Mouse (Mus musculus): ENCODE results near the gene Cux1.

The Cux1 gene

DNA sequence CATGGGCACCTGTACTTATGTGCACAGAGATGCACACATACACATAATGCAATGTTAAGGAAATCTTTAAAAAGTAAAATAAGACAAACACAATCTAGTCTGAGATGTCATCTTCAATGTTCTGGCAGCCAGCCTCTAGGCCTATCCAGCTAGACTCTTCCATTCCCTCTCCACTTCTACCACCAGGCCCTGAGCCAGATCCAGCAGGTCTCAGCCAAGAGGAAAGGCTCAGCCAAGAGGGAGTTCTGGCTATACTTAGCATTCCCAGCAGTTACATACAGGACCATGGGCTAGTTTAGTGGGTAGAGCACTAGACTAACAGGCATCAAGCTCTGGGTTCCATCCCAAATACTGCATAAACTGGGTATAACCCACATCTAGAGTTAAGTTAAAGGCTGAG lies 26.3 kb downstream of the Cux1 start:
- CTCF ChIA-PET: no interaction called here

DNA sequence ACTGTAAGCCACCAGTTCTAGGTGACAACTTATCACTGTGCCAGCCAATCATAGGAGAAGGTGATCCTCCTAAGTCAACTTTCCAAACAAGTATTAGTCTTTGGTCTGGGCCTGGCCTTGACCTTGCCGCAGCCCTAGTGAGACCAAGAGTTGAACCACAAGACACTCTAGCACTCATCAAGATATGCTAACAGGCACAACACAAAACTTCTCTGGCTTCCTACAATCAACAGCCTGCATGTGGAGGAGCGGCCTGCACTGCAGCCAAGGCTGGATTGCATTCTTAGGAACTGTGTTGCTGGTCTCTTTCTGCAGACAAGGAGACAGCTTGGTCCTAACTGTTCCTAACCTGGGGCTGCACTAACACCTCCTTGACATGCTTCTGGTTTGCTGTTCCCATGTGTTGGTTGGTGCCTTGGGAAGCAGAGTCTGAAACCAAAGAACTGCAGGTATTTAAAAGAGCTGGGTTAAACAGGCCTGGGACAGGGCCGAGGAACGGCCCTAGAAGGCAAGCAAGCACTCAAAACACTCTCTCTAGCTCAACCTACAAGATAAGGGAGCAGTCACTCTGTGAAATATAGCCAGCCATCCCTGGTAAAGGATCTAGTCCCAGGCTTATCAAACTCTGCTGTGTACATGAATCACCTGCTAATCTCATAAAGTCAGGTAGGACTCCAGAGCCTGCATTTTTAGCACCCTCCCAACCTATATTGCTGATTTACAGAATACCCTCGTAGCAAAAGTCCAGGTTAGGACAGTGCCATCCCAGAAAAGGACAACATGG lies 27.0 kb downstream of the Cux1 start:
- CTCF ChIA-PET: no interaction called here

DNA sequence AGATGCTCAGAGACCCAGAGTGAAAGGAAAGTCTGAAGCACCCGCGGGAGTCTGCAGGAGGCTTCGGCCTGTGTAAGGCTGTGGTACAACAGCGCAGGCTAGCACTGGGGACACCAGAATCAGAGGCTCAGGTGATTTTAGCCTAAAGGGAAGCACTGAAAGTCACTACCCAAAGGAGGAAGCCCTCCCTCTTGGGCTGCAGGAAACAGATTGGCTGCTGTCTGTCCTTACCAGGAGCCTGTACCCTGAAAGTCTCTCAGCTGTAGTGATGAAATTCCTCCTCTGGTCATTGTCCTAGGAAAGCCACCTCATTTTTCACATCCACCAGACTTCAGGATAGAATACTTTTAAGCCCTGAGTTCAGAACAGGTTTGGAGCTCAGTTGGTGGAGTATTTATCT lies 30.5 kb downstream of the Cux1 start:
- CTCF ChIA-PET: no interaction called here

DNA sequence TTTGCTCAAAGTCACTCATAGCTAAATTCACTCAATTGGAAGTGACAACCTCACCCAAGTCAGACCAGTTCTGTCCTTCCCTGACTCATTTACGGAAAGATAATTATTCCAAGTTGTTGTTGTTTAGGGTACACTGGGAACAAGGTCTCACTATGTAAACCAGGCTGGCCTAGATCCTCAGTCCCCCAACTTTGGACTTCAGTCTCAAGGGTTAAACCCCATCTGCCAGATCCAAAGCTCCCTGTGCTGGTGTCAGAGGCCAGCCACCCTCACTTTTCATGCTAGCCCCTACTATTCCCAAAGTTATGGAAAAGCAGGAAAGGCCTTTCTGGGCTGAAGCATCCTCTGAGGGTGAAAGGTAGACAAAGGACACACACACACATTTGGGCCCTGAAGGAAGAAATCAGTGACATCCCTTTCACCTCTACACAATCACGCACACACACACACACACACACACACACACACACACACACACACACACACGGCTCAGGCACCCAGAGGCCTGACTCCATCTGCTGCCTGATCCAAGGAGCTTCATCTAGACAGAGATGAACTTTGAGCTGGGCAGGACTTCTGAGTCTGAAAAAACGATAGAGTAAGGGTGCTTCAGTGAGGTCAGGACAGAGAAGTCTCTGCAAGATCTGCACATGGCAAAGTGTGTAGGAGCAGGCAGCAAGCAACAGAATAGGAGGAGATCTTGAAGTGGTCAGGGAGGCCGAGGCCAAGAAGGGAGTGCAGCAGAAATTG lies 31.1 kb downstream of the Cux1 start:
- CTCF ChIA-PET: interaction anchor here (0.6 kb wide), 1 partner anchor 93 kb away, joined by 7 read pairs; no protein-coding TSS in a partner anchor

DNA sequence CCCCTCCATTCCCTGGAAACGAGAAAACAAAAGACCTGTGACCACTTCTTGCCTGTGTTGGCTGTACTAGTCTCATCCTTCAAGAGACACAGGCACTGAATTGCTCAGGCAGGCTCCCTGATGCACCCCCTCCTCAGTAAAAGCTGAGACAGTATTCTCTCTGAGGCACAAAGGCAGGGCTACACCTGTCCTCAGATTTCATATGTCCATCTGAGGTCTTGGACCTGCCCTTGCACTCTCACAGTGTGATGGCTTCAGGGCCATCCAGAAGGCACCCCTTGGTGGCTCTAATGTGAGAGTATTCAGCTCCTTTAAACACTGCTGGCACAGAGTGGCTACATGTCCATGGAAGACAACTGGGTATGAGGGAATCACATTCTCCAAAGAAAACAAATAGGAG lies 32.1 kb downstream of the Cux1 start:
- CTCF ChIA-PET: no interaction called here

DNA sequence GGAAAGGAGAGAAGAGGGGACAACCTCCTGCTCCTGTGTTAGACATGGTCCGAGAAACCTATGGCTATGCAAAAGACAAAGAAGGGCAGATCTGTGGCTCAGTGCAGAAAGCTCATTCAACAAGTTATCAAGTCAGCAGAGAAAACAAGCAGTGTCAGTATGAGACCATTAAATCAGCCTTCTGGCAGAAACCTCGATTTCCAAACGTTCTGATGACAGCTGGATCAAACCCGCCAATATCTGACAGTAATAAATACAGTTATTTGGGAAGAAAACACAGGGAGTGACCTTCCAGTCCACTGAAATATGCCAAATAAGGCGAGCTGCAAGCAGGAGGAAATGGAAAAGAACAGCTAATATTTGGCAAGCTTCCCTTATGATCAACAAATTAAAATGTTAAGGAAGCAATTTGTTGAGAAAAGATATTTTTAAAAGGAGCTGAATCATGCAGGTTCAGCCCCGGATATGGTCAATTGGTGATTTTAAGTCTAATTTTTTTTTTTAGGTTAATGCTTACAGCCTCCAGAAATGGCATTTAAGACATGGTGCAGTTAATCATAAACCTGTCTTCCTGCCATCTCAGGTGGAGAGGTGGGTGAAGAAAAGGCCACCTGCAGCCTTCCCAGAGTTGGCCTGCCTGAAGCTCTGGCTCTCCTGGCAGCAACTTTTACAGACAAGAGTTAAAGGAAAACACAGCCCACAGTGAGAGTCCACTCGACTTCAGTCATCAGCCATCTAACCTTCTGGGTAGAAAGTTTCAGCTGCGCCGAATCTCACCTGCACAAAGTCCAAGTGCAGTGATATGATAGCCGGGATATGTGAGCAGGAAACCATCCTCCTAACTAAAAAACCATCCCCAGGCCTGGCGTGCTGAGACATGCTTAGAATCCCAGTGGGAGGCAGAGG lies 33.7 kb downstream of the Cux1 start:
- CTCF ChIA-PET: no interaction called here

DNA sequence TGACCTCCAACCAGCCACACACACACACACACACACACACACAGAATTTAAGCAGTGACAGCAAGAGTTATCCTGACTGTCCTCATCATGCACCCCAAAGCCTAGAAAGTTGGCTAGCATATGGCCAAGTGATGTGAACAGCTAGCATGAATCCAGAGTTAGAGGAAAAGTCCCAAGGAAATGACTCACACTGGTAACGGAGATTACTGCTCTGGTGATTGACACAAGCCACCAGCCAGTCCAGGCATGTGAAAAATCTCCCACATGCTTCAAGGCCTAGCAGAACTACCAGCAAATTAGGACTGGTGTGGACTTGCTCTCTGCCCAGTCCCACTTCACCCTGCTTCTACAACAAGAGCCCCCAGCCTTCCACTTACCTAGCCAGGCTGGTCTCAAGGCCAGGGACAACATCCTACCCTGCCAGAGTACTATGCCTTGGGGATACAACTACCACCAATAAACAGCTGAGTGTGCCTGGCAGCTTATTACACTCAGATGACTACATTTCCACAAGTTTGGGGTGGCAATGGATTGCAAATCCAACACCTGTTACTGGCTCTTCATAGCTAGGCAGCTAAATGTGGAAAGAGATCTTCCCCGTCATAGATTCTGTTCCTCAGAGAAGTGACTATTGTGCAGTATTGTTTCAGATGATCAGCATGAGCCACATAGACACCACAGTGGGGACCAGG lies 35.5 kb downstream of the Cux1 start:
- CTCF ChIA-PET: interaction anchor here (0.6 kb wide), 1 partner anchor 17 kb away, joined by 4 read pairs; no protein-coding TSS in a partner anchor

DNA sequence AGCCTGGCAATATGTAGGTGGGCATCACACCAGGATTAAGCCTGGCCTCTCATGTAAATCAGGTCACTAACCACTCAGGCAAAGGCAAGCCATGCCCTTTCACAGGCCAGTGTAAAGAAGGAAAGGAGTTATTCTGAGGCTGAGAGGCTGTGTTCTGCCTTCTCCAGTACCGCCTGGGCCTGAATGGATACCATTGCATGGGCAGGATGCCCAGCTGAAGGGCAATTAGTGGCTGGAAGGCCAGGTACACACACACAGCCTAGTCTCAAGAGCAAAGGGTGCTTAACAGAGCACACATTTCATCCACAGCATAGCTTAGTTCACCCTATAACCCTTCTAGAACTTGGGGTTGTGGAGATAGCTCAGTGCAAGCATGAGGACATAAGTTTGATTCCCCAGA lies 36.4 kb downstream of the Cux1 start:
- CTCF ChIA-PET: no interaction called here

DNA sequence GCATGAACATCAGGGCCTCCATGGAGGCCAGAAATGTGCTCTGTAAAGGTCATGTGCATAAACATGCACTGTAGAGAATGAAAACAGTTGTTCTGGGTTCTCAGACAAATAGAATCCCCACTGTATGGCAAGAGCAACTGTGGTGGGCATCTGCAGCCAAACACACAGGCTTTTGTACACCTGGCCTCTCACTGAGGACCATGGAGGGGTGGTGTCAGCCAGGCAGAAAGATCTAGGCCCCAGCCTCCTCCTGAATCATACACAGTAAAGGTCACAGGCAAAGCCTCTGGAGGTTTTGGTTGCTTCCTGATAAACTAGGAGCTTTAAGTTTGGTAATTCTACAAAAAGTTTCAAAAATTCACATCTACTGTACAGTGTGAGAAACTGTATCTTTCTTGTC lies 38.1 kb downstream of the Cux1 start:
- CTCF ChIA-PET: interaction anchor here (0.6 kb wide), 1 partner anchor 285 kb away, joined by 4 read pairs; no protein-coding TSS in a partner anchor

DNA sequence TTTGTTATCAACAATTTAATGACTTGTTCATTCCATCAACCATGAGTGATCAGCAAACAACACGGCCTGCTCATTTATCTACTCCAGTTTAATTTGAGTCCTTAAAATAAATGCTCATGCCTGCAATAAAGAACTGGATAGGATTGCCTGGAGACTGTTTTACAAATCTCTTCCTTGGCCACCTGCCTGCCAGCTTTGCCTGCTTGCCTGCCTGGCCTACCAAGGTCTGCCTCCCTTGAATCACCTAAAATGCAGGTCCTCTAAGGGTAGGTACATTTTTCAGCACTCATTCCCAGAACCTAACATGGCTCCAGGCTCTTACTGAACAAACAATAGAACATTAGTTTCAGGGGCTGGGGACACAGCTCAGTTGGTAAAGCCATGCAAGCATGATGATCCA lies 39.4 kb downstream of the Cux1 start:
- CTCF ChIA-PET: no interaction called here

DNA sequence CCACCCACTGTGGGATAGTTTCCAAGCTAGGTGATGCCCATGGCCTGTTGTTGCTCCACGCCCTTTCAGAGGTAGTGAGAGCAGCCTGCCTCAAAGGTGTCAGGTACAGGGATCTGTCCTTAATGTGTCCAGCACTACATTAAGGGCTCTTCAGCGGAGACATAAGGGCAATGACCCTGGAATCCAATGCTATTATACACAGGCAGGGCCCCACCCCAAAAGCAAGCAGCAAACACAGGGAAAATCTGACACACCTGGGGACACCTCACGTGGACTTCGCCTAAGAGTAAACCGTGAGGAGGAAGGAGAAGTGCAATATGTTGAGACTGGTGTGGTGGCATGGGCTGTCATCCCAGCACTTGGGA lies 40.8 kb downstream of the Cux1 start:
- CTCF ChIA-PET: no interaction called here

DNA sequence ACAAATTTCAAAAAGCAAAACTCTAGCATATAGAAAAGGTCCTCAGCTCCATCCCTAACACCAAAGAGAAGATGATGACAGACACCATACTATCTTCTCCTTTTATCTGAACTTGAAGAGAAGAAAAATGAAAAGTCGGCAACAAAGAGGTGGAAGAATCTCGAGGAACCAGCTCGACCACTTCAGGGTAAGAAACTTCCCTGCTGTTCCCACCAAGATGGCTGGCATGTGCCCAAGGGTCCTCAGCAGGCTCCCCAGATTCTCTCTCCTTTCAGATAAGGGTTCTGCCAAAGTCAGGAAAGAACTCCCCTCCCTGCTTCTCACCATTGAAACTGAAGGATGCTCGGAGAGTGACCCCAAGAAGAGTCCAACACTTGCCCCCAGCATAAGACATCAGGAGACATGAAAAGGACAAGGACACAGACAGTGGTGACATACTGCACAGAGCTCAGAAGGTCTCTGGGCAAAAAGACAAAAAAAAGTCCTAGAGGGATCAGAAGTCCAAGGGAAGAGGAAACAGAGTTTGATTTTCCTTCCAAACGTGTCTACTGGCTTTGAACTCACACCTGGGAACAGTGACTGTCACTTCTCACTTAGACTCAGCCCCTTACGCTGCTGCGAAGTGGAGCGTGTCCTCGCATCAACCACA lies 41.3 kb downstream of the Cux1 start:
- CTCF ChIA-PET: no interaction called here

DNA sequence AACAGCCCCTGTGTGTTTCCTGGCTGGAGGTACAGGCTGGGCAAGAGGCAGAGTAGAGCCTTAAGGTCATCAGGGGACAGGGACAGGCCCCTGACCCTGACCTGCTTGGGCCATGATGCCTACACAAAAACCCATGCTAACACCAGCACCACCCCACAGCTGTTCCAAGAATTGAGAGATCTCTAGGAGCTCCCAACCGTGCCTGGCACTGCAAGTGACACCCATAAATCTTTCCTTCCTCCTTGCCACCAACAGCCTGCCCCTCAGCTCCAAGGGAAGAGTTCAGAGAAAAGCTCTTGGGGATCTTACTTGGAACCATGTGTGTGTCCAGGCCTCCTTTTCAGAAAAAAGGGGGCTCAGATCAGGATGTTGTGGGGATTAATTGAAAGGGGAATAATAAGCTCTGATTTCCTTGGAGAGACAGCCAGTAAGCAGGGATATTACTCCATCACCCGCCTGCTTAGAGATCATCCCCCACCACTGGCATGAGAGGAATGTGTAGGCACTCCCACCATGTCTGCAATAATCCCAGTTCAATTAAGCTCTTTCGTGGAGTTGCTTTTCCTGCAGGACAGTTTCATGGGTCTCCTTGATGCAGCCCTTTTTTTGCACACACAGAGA lies 44.3 kb downstream of the Cux1 start:
- CTCF ChIA-PET: no interaction called here

DNA sequence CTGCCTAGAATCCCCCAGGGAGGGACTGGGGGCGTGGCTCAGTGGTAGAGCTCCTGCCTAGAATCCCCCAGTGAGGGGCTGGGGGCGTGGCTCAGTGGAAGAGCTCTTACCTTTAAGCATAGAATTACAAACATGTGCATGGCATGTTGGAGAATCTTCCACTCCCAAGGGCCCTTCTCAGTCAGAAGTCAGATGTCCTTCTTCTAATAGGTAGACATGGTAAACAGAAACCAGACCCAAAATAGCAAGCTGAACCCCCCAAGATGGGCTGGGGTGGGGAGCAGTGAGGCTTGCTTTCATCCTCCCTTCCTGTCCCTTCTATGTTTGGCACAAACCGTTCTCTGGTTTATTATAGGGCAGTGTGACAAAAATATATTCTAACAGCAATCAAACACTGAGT lies 45.6 kb downstream of the Cux1 start:
- CTCF ChIA-PET: interaction anchor here (0.7 kb wide), 1 partner anchor 50 kb away, joined by 9 read pairs; no protein-coding TSS in a partner anchor

DNA sequence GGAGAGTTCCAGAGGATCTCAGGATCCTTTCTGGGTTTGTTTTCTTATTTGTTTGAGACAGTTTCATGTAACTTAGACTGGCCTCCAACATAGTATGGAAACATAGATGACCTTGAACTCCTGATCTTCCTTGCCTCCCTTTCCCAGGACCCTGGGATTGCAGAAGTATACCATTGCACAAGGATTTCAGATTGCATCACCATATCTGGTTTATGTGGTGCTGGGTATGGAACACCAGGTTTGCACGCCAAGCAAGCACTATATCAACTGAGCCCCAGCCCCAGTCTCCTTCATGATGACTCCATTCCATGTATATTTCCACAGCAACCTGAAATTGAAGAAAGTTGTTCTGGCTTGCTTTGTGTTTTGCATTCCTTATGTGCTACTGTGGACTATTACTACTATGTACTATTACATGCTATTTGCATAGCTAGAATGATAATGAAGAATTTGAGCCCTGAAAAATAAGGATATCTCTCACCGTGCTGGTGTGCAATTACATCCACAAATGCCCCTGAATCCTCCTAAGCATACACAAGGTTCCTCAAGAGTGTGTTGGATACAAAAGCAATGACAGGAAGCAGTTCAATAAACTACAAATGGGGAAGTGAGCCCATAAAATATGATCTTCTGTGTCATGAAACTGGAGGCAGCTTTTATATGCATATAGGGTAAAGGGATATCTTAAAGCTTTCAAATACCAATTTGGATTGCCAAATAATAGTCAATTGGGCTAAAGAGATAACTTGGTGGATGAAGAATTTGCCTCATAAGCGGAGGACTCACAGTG lies 48.4 kb downstream of the Cux1 start:
- CTCF ChIA-PET: no interaction called here

DNA sequence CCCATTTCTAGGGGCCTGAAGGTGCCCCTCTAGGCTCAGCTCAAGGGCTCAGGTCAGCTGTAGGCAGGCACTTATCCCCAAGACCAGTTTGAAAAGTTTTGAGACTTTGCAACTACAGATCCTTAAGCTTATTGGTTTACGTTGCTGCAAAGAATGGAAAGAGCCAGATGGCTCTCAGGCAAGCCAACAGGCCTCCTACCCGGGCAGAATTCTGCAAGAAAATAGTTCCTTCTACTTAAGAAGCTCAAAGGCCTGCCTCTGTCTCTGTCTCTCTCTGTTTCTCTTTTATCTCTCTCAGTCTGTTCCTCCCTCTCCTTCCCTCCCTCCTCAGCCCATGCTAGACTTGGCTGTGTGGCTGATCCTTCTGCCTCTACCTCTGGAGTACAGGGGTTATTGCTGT lies 49.8 kb downstream of the Cux1 start:
- CTCF ChIA-PET: no interaction called here

DNA sequence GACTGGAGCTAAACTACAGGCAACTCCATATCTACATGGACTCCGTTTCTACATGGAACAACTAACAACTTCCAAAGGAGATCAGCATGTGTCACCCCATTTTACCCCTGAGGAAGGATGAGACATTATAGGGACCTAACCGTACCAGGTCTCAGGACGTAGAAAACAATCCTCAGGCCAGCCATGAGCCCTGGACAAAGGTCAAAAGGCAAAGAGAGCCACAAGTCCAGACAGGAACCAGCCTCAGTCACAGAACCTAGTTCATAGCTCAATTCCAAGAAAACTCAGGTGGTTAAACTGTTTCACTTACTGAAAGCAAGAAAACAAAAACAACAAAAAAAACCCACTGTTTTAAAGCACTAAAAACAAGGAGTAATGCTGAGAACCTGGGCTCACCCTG lies 50.7 kb downstream of the Cux1 start:
- CTCF ChIA-PET: no interaction called here

DNA sequence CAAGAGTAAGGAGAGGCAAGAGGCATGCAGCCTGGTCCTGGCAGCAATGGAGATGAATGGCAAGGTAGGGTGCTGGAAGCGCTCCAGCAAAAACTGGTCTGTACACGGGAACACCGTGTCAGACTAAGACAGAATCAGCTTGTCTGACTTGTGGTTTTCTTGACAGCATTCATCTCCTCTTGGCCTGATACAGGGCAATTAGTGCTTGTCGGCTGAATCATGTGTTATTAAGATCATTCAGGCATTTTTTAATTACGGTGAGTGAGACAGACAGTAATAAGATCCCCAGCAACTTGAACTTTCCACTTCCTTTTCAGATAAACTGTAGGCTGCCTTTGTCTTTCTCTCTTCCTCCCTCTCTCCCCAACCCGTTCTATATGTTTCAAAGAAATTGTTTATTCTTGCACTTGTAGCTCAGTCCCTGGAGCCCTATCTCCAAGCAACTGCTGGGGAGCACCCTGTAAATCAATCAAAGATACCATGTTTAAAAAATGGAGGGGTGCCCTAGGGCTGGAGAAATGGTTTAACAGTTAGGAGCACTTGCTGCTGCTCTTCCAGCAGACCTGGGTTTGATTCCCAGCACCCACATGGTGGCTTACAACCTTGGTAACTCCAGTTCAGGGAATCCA lies 53.1 kb downstream of the Cux1 start:
- CTCF ChIA-PET: interaction anchor here (0.7 kb wide), 1 partner anchor 18 kb away, joined by 4 read pairs; no protein-coding TSS in a partner anchor

DNA sequence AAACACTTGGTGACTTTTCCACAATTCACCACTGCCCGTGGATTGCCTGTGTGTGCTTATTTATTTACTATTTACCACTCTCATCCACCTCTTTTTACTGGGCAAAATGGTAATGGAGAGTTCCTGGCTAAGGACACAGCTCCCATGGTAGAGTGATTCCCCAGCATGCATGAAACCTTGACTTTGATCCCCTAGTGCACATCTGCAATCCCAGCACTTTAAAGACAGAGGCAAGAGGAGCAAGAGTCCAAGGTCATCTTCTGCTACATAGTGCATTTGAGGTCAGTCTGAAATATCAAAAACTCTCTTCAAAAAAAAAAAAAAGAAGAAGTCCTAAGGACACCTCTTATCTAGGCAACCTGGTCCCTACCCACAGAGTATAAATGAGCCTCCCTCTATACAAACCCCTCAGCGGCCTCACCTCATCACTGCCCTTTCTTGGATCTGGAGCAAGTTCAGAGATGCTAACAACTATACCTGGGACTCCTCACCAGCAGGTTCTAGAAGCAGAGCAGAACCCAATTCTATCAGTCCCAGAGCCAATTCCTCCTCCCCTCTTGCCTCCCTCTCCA lies 55.1 kb downstream of the Cux1 start:
- CTCF ChIA-PET: no interaction called here

Data from spleen, embryonic (tissue).